ENCODE assay signal across 12 mouse cellular contexts in the genomic region with DNA sequence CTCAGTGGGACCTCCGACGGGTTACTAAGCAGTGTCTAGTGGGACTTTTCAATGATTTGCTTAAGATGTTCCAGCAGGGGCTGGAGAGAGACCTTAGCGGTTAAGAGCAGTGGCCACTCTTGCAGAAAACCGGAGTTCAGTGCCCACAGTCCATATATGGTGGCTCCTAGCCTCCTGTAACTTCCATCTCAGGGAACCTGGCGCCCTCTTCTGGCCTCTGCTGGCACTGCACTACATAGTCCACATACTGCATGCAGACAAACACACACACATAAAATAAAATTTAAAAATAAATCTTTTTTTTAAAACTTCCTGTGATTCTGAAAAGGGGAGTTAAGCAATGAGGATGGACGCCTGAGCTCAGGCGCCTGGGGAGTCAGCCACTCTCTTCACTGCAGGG. TPM values are rescaled to one million over a fixed set of nuclear protein-coding genes. Genes with fewer than 3 reads are reported as not detected.
A peak's percentile ranks its signal among the peaks of the same experiment; 100 is the strongest.
DNase-seq lines count a peak whose midpoint lies in the region; ATAC-seq and TF ChIP-seq lines count a peak whose summit lies in the region.
"Had no signal": no experiment of that assay in that cellular context is flagged by ENCODE, and none has a peak within 500 bp of the region (broad histone marks: within the 10 kb centered on the region; RNA-seq: fewer than 3 reads in every experiment).

No protein-coding gene starts in this region.

- no peaks in the 10 kb centered on the region for H3K27me3 ChIP-seq in cerebellum, adult 2 months (ENCODE audit: control insufficient read depth, insufficient read depth, low read length)
- no peaks in the 10 kb centered on the region; the same call in 1 of the 2 replicates for H3K27me3 ChIP-seq in liver, embryonic 11.5 days (replicated peaks; ENCODE audit: control insufficient read depth, insufficient read depth, low read length)
- no peaks in the 10 kb centered on the region for H3K27me3 ChIP-seq in testis, adult 2 months (ENCODE audit: control insufficient read depth, insufficient read depth, low read length)

- H3K4me3 ChIP-seq in cerebellum, adult 2 months (replicated peaks; ENCODE audit: insufficient read depth, low read depth, low read length): no peak overlapping the region
- no peak overlapping the region for H3K4me3 ChIP-seq in liver, embryonic 11.5 days (ENCODE audit: low read depth, low read length)
- no peak overlapping the region for H3K4me3 ChIP-seq in bone marrow macrophage, adult 2 months (ENCODE audit: insufficient read depth, low read length)
- H3K4me3 ChIP-seq in testis, adult 2 months (ENCODE audit: control insufficient read depth, low read depth, low read length): no peak overlapping the region

- H3K9ac ChIP-seq in liver, embryonic 11.5 days (ENCODE audit: low read depth, low read length): no peak overlapping the region

- WGBS in cerebellum, adult 2 months: 74% methylated on average over 7 of the region's 7 CpGs
- 69% methylated on average over 7 of the region's 7 CpGs for WGBS in liver, embryonic 11.5 days

- peak; percentile 11; the same call in 1 of the 2 replicates for TF ChIP-seq CTCF in cerebellum, adult 2 months (IDR thresholded peaks at IDR 0.05; ENCODE audit: borderline replicate concordance, insufficient read depth, low read depth, low read length)
- peak; percentile 56; the same call in 1 of the 2 replicates for TF ChIP-seq CTCF in bone marrow macrophage, adult 2 months (IDR thresholded peaks at IDR 0.05; ENCODE audit: low read depth, low read length)
- peak; percentile 77; the same call in 1 of the 2 replicates for TF ChIP-seq CTCF in testis, adult 2 months (IDR thresholded peaks at IDR 0.05; ENCODE audit: control insufficient read depth, insufficient read depth, insufficient replicate concordance, low read depth, low read length)

- H3K9me3 ChIP-seq in liver, embryonic 11.5 days (ENCODE audit: control insufficient read depth, low read length): no peaks in the 10 kb centered on the region

- TF ChIP-seq POLR2A in cerebellum, adult 2 months (IDR thresholded peaks at IDR 0.05; ENCODE audit: borderline replicate concordance, insufficient read depth, low read length): no peak
- no peak for TF ChIP-seq POLR2A in bone marrow macrophage, adult 2 months (IDR thresholded peaks at IDR 0.05; ENCODE audit: borderline replicate concordance, low read depth, low read length)
- TF ChIP-seq POLR2A in testis, adult 2 months (IDR thresholded peaks at IDR 0.05; ENCODE audit: control insufficient read depth, low read depth, low read length): no peak

- no peak for DNase-seq in cerebellum, adult 2 months
- DNase-seq in cerebellum, adult 11-12 months: no peak
- peak; percentile 38 for DNase-seq in liver
- no peak for DNase-seq in liver, embryonic 11.5 days (ENCODE audit: low spot score)
- no peak for DNase-seq in urinary bladder, postnatal 10 days (ENCODE audit: low spot score)
- no peak for DNase-seq in frontal cortex, postnatal 10 days (ENCODE audit: low spot score in 2 of 2)
- DNase-seq: gastrocnemius, postnatal 36 days; right cerebral cortex, adult 18-20 months had no signal

- H3K4me1 ChIP-seq in cerebellum, adult 2 months (ENCODE audit: control insufficient read depth, insufficient read depth, low read length): no peaks in the 10 kb centered on the region; the same call in 1 of the 2 replicates
- H3K4me1 ChIP-seq in liver, embryonic 11.5 days (replicated peaks; ENCODE audit: control insufficient read depth, insufficient read depth, low read length): no peaks in the 10 kb centered on the region
- no peaks in the 10 kb centered on the region for H3K4me1 ChIP-seq in bone marrow macrophage, adult 2 months (ENCODE audit: control insufficient read depth, insufficient read depth, low read length)
- H3K4me1 ChIP-seq in testis, adult 2 months (ENCODE audit: control insufficient read depth, insufficient read depth, low read length): no peaks in the 10 kb centered on the region

- no peak overlapping the region for H3K4me2 ChIP-seq in liver, embryonic 11.5 days

- no peak overlapping the region for H3K27ac ChIP-seq in cerebellum, adult 2 months (ENCODE audit: insufficient read depth, low read length)
- H3K27ac ChIP-seq in liver, embryonic 11.5 days (ENCODE audit: low read depth, low read length): no peak overlapping the region
- H3K27ac ChIP-seq in bone marrow macrophage, adult 2 months (ENCODE audit: insufficient read depth, low read depth, low read length): no peak overlapping the region
- H3K27ac ChIP-seq in testis, adult 2 months (ENCODE audit: control insufficient read depth, insufficient read depth, low read depth, low read length): no peak overlapping the region
- H3K27ac ChIP-seq: macrophage had no signal

- no peaks in the 10 kb centered on the region for H3K36me3 ChIP-seq in liver, embryonic 11.5 days (ENCODE audit: control insufficient read depth, insufficient read depth, low read length)
- no peaks in the 10 kb centered on the region for H3K36me3 ChIP-seq in testis, adult 2 months (ENCODE audit: control insufficient read depth, insufficient read depth, low read length)

- ATAC-seq in liver, embryonic 11.5 days (replicated peaks; ENCODE audit: low FRiP score): no peak

RNA-seq across cellular contexts. Expression of a gene that starts 6.3 kb away (rescaled TPM):
- polyA plus RNA-seq in cerebellum, adult 2 months (2012; rRNA removed): not detected in 2 replicates
- polyA plus RNA-seq in liver, embryonic 11.5 days (2014; fragmentation: Nextera tagmentation; extraction: Ambion mirVana): not detected in 2 replicates
- not detected in 2 replicates for polyA plus RNA-seq in bone marrow macrophage, adult 2 months (2012; ENCODE audit: insufficient read depth, insufficient read length, missing spikeins)
- polyA plus RNA-seq in testis, adult 2 months (2012; rRNA removed): 0.14 and 0.15 TPM in 2 replicates
- polyA plus RNA-seq: cortical plate, adult 2 months; macrophage had no signal

RNA-seq across cellular contexts. Expression of a gene that starts 15.4 kb away (rescaled TPM):
- 5.8 and 6.5 TPM in 2 replicates for polyA plus RNA-seq in cerebellum, adult 2 months (2012; rRNA removed)
- polyA plus RNA-seq in liver, embryonic 11.5 days (2014; fragmentation: Nextera tagmentation; extraction: Ambion mirVana): 0.41 TPM in 1 of 2 replicates, not detected in the other
- 0.95 TPM in 1 of 2 replicates, not detected in the other for polyA plus RNA-seq in bone marrow macrophage, adult 2 months (2012; ENCODE audit: insufficient read depth, insufficient read length, missing spikeins)
- 883 and 1,115 TPM in 2 replicates for polyA plus RNA-seq in testis, adult 2 months (2012; rRNA removed)

RNA-seq across cellular contexts. Expression of a gene that starts 28.6 kb away (rescaled TPM):
- not detected in 2 replicates for polyA plus RNA-seq in cerebellum, adult 2 months (2012; rRNA removed)
- polyA plus RNA-seq in liver, embryonic 11.5 days (2014; fragmentation: Nextera tagmentation; extraction: Ambion mirVana): not detected in 2 replicates
- 0.41 and 0.71 TPM in 2 replicates for polyA plus RNA-seq in bone marrow macrophage, adult 2 months (2012; ENCODE audit: insufficient read depth, insufficient read length, missing spikeins)
- 0.16 and 0.21 TPM in 2 replicates for polyA plus RNA-seq in testis, adult 2 months (2012; rRNA removed)
- polyA plus RNA-seq: cortical plate, adult 2 months had no signal

RNA-seq across cellular contexts. Expression of a gene that starts 57.7 kb away (rescaled TPM):
- 0.08 and 0.10 TPM in 2 replicates for polyA plus RNA-seq in cerebellum, adult 2 months (2012; rRNA removed)
- polyA plus RNA-seq in liver, embryonic 11.5 days (2014; fragmentation: Nextera tagmentation; extraction: Ambion mirVana): not detected in 2 replicates
- polyA plus RNA-seq in bone marrow macrophage, adult 2 months (2012; ENCODE audit: insufficient read depth, insufficient read length, missing spikeins): 0.31 TPM in 1 of 2 replicates, not detected in the other
- polyA plus RNA-seq in testis, adult 2 months (2012; rRNA removed): not detected in 2 replicates
- polyA plus RNA-seq: cortical plate, adult 2 months had no signal

Comparison
In these comparisons a context has a peak if more than half of its experiments do, and no peak if none do; other contexts are left out.
1. CTCF ChIP-seq: peak in every context shown above with its lines; median percentile 77 in testis, adult 2 months; 56 in bone marrow macrophage, adult 2 months; 11 in cerebellum, adult 2 months.
2. RNA of a gene that starts 15.4 kb away (polyA plus RNA-seq): 883 to 1,115 TPM in testis, adult 2 months; 5.8 to 6.5 TPM in cerebellum, adult 2 months, 0.41 TPM in liver, embryonic 11.5 days and 0.95 TPM in bone marrow macrophage, adult 2 months; every median in the first group is over 100 times any median in the second.